Mouse (Mus musculus) 416B (cell line): ENCODE results near the gene Lamtor2.
"Not testable (repeated sequence)": the region's sequence is repeated elsewhere in the genome, so short reads cannot be mapped to it uniquely, and the experiment has no call there.

Source experiments
- DNase-seq: peaks from one replicate; pipeline ENCODE4 v3.0.0; 2011; ENCODE audit warnings: low read depth

The Lamtor2 gene

GRCm38 (mm10) chr3:88552676-88553524, at the start of gene Lamtor2:
Gene Lamtor2, minus strand, starts transcription at chr3:88553074.
- peak; percentile 98 for DNase-seq

GRCm38 (mm10) chr3:88602466-88602865, 49.6 kb upstream of the Lamtor2 start:
- DNase-seq = no peak

- not testable (repeated sequence) for DNase-seq
Observed at GRCm38 (mm10) chr3:88596547-88596946, 43.7 kb upstream of the Lamtor2 start.

GRCm38 (mm10) chr3:88593893-88594580, 41.2 kb upstream of the Lamtor2 start:
- no peak for DNase-seq

GRCm38 (mm10) chr3:88592942-88593576, 40.2 kb upstream of the Lamtor2 start:
- no peak for DNase-seq

- DNase-seq = peak; percentile 87
Observed at GRCm38 (mm10) chr3:88591950-88592731, 39.3 kb upstream of the Lamtor2 start.

- DNase-seq = no peak
Observed at GRCm38 (mm10) chr3:88591044-88591443, 38.2 kb upstream of the Lamtor2 start.

- no peak for DNase-seq
Observed at GRCm38 (mm10) chr3:88590246-88590645, 37.4 kb upstream of the Lamtor2 start.

- no peak for DNase-seq
Observed at GRCm38 (mm10) chr3:88586640-88587039, 33.8 kb upstream of the Lamtor2 start.

GRCm38 (mm10) chr3:88585769-88586168, 32.9 kb upstream of the Lamtor2 start:
- DNase-seq = no peak

- peak; percentile 91 for DNase-seq
Observed at GRCm38 (mm10) chr3:88579454-88580117, 26.7 kb upstream of the Lamtor2 start.

- peak; percentile 51 for DNase-seq
Observed at GRCm38 (mm10) chr3:88578498-88579424, 25.9 kb upstream of the Lamtor2 start.

- DNase-seq = not testable (repeated sequence)
Observed at GRCm38 (mm10) chr3:88577846-88578245, 25.0 kb upstream of the Lamtor2 start.

- no peak for DNase-seq
Observed at GRCm38 (mm10) chr3:88575540-88575939, 22.7 kb upstream of the Lamtor2 start, which contains the start of gene Ssr2. Gene Ssr2, plus strand, starts transcription at chr3:88575876.

GRCm38 (mm10) chr3:88573810-88574209, 20.9 kb upstream of the Lamtor2 start:
- DNase-seq = no peak

- no peak for DNase-seq
Observed at GRCm38 (mm10) chr3:88572835-88573234, 20.0 kb upstream of the Lamtor2 start.

- DNase-seq = no peak
Observed at GRCm38 (mm10) chr3:88571856-88572255, 19.0 kb upstream of the Lamtor2 start.

GRCm38 (mm10) chr3:88570341-88570740, 17.5 kb upstream of the Lamtor2 start:
- no peak for DNase-seq

- no peak for DNase-seq
Observed at GRCm38 (mm10) chr3:88569694-88570093, 16.8 kb upstream of the Lamtor2 start.

GRCm38 (mm10) chr3:88569093-88569492, 16.2 kb upstream of the Lamtor2 start:
- peak; percentile 26 for DNase-seq
